Mouse (Mus musculus): ENCODE data around the gene Snapc4. TPM values are rescaled to one million over a fixed set of nuclear protein-coding genes. Genes with fewer than 3 reads are reported as not detected.

Snapc4 gene
- polyA plus RNA-seq, 1 experiment from 2014 or later, result 42.1 TPM

DNA sequence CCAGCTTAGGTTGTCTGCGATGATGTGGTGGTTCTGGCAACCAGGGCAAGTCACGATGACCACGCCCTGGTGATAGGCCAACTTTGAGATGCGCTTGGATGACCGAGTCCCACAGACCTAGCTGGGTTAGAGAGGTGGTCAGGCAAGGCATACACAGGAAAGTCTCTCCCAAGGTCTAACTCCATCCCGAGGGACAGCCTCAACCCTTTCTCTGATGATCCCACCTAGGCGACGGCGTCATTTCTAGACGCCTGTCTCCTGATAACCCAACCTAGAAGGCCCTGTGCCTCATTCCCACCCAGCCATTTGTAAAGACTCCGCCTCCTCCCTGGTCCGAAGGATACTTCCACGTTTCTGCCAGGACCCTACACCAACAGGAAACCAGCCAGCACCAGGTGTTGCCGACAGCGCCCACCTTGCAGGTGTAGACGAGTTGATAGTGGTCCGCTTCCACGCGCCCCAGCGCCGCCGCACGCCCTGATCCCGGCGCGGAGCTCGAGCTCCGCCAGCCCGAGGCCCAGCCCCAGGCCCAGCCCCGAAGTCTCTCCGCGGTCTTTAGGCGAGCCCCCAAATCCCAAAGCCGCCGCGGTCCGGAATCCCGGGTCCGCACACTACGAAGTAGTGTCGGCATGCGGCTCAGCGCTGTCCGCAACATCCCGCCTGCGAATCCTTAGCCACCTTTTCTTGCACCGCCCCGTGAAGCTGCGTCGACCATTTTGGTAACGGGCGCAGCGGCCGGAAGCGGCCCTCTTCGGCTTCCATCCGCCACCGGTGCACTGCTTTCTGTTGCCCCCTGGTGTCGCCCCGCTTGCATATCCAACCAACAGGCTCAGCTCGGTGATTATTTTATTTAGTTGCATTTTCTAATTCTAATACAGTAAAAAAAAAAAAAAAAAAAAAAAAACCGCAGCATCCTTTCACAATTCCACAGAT lies 28.8 kb downstream of the Snapc4 start, which contains the start of gene Dnlz:
TSS of gene Dnlz (minus strand) at position 753 of the 933 bp plus-strand sequence.
- 3% methylated on average over 62 of the region's 62 CpGs for WGBS
- DNase-seq (ENCODE audit: low spot score), result peak; percentile 94
- Histone ChIP-seq H3K27ac (peak within 1 kb of the TSS; percentile 93), H3K9me3 (replicated peaks) (no peaks in the 10 kb centered on the region), H3K36me3 (peaks cover 40% of the 10 kb centered on the region), H3K4me1 (peaks cover 33% of the 10 kb centered on the region), H3K4me3 (peak within 1 kb of the TSS; percentile 82), H3K27me3 (ENCODE audit: low read depth, poor library complexity, severe bottlenecking) (no peaks in the 10 kb centered on the region)

DNA sequence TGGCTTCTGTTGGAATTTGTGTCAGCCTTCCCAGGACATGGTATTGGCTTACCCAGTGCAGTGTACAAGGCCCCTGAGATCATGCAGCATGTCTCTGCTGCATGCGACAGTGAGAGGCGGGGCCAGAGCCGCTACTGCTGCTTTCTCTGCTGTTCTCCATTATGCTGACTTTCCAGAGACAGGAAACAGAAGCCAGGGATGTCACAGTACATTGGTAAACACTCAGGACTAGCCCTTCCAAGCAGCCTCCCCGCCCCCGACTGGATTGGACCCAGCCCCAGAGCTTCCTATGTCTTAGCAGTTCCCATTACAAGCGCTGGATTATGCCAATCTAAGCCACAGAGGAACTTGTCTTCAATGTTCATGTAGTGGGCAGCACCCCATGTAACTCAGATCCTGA lies 32.2 kb downstream of the Snapc4 start:
- H3K4me3 ChIP-seq, result no peak overlapping the region
- no peaks in the 10 kb centered on the region for H3K9me3 ChIP-seq (replicated peaks)
- peaks cover 31% of the 10 kb centered on the region for H3K4me1 ChIP-seq
- WGBS, result 68% methylated on average over 6 of the region's 6 CpGs
- H3K27me3 ChIP-seq (ENCODE audit: low read depth, poor library complexity, severe bottlenecking), result no peaks in the 10 kb centered on the region
- H3K27ac ChIP-seq, result no peak overlapping the region
- H3K36me3 ChIP-seq, result peaks cover 74% of the 10 kb centered on the region
- DNase-seq (ENCODE audit: low spot score), result no peak

DNA sequence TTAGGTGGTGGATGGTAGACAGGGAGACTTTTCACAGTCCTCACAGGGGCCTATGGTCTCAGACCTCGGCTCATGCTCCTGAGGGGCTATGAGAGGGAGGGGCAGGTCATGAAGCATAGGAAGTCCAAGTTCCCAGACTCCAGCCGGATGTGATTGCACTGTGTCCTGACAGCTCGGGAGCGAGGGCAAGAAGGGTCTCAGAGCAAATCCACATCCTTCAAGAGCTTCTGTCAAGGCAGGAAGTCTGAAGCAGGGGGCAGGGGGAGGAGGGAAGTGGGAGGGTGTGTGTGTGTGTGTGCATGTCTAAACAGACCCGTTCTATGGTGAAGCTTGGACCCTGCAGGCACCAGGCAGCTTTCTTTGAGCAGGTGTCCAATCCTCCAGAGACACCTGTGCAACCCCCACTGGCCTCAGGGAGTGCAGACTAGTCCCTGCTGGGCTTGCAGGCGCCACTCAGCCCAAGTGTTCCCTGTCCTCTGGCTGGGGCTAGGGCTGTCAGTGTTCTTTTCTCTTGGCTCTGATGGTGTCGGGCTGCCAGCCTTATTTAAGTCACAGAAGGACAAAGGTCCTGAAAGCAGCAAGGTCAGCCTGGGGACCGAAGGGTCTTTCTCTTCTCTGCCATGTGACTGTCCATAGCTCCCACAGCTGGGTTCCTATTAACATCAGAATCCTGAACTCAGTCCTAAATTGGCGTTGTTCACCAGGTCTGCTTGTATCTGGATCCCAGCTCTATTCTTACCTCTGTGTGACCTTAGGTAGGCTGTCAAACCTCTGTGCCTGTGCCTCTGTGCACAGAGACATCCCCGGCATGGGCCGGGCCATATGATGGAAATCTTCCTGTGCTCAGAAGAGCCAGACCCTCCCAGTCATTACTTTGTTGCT lies 37.6 kb downstream of the Snapc4 start:
- H3K27ac ChIP-seq, result no peak overlapping the region
- no peaks in the 10 kb centered on the region for H3K9me3 ChIP-seq (replicated peaks)
- H3K4me1 ChIP-seq, result peaks cover 3% of the 10 kb centered on the region; the same call in 1 of the 2 replicates
- H3K36me3 ChIP-seq, result peaks cover 96% of the 10 kb centered on the region
- H3K4me3 ChIP-seq, result no peak overlapping the region
- WGBS, result 79% methylated on average over 11 of the region's 11 CpGs
- H3K27me3 ChIP-seq (ENCODE audit: low read depth, poor library complexity, severe bottlenecking), result no peaks in the 10 kb centered on the region
- no peak for DNase-seq (ENCODE audit: low spot score)

DNA sequence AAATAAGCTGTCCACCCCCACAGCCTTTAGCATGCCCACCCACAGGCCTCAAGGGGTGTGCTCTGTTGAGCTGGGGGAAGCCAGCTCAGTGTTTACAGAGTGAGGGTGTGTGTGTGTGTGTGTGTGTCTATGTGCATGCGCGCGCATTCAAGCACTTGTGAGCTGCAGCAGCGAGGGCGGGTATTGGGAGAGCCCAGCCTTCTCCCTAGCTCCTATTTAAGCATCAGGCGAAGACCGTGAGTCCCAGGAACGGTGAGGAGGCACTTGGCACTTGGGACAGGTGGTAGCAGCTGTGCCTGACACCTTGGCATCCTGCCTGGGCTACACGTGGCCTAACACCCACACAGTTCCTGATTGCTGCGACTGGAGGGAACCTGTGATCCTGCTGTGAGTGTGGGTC lies 38.4 kb downstream of the Snapc4 start:
- no peaks in the 10 kb centered on the region; the same call in 1 of the 2 replicates for H3K4me1 ChIP-seq
- H3K27me3 ChIP-seq (ENCODE audit: low read depth, poor library complexity, severe bottlenecking), result no peaks in the 10 kb centered on the region
- H3K9me3 ChIP-seq (replicated peaks), result no peaks in the 10 kb centered on the region
- 93% methylated on average over 10 of the region's 10 CpGs for WGBS
- H3K4me3 ChIP-seq, result no peak overlapping the region
- no peak overlapping the region; the same call in 1 of the 2 replicates for H3K27ac ChIP-seq
- H3K36me3 ChIP-seq, result peaks cover 88% of the 10 kb centered on the region
- no peak for DNase-seq (ENCODE audit: low spot score)

DNA sequence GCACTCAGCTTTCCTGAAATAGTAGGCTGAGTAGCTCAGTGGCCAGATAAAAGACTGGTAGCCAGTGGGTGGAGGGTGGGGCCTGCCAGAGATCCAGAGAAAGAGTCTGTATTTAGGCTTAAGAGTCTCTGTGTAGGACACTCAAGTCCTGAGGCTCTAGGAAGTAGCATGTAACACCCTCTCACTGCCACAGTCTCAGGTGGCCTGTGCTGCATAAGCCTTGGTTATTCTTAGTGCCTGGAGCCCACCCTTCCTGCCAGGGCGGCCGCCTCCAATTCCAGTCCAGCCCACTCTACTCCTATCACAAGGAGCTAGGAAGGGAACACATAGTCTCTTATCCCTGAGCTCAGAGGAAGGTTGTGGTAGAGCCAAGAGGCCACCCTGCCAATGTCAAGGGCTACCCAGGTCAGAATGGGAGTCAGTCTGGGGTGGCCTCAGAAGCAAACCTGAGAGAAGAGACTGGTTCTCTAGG lies 38.9 kb downstream of the Snapc4 start:
- Histone ChIP-seq H3K27me3 (ENCODE audit: low read depth, poor library complexity, severe bottlenecking) (no peaks in the 10 kb centered on the region), H3K9me3 (replicated peaks) (no peaks in the 10 kb centered on the region), H3K4me3 (no peak overlapping the region), H3K4me1 (no peaks in the 10 kb centered on the region), H3K27ac (no peak overlapping the region), H3K36me3 (peaks cover 83% of the 10 kb centered on the region)
- 91% methylated on average over 2 of the region's 2 CpGs for WGBS
- DNase-seq (ENCODE audit: low spot score), result no peak

DNA sequence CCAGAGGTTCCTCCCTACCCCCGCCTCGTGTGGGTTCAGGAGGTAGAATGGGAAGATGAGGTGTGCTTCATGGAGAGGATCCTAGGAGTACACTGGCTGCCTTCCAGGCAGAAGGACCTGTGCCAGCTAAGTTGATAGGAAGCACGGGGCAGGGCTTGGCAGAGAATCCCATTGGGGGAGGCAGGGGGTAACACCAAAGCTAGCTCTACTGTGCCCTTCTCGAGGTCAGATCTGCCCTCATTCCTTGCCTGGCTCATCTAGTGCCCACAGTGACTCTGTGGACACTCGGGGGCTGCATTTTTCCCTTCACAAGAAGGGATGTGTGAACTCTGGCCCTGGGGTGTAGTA lies 41.3 kb downstream of the Snapc4 start:
- DNase-seq (ENCODE audit: low spot score), result no peak
- no peaks in the 10 kb centered on the region for H3K27me3 ChIP-seq (ENCODE audit: low read depth, poor library complexity, severe bottlenecking)
- H3K27ac ChIP-seq, result no peak overlapping the region
- H3K9me3 ChIP-seq (replicated peaks), result no peaks in the 10 kb centered on the region
- no peaks in the 10 kb centered on the region for H3K4me1 ChIP-seq
- 92% methylated on average over 5 of the region's 5 CpGs for WGBS
- H3K36me3 ChIP-seq, result peaks cover 59% of the 10 kb centered on the region
- no peak overlapping the region for H3K4me3 ChIP-seq

DNA sequence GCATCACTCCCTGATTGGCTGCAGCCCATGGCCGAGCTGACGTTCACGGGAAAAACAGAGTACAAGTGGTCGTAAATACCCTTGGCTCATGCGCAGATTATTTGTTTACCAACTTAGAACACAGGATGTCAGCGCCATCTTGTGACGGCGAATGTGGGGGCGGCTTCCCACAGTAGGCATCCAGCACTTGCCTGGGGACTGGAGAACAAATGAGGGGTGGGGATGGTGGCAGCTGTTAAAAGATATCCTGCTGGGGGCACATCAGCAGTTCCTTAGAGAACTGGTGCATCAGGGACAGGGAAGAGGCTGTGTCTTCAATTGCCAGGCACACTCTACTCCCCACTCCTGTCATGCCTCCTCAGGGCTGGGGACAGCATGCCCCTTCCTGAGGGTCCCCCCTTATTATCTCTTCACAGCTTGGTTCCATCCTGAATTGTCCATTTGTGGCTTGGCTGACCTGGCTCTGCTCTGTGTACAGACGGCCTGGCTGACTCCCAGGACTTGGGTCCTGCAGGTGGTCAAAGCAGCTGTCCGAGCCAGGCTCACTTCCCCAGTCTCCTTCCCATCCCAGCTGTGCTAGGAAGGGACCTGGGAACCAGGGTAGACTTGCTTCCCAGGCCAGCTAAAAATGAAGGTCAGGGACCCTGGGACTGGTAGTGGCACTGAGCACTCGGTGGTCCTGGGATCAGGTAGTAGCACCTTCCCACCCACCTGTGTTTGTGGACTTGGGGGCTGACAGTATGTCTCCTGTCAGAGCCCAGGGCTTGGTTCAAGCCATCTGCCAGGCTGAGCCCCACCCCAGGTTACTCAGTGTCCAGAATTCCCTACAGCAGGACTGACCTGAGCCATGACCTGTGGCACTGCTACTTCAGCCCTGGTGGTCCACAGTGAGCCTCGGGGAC lies 41.9 kb downstream of the Snapc4 start:
- DNase-seq (ENCODE audit: low spot score), result no peak

DNA sequence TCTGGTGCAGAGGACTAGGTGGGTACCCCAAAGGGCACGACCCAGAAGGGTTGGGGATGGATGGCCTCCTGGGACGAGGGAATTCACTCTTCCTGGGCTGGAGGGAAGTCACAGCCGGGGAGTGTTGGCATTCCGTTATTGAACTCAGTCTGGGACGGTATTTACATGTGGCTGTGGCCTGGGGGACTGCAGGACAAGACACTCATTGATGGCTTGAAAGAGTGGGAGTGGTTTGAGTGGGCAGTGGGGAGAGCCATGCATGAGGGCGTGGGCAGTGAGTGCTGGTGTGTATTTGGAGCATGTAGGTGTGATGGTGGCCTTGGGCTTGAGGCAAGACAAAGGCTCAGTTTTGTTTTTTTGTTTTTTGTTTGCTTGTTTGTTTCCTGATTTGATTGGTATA lies 49.8 kb downstream of the Snapc4 start:
- H3K4me3 ChIP-seq, result no peak overlapping the region

More for the DNA sequence above, 41.9 kb downstream of the Snapc4 start:
- Histone ChIP-seq H3K27me3 (ENCODE audit: low read depth, poor library complexity, severe bottlenecking) (no peaks in the 10 kb centered on the region), H3K4me1 (no peaks in the 10 kb centered on the region), H3K27ac (no peak overlapping the region), H3K4me3 (no peak overlapping the region), H3K9me3 (replicated peaks) (no peaks in the 10 kb centered on the region), H3K36me3 (peaks cover 53% of the 10 kb centered on the region)
- 87% methylated on average over 9 of the region's 13 CpGs for WGBS

DNA sequence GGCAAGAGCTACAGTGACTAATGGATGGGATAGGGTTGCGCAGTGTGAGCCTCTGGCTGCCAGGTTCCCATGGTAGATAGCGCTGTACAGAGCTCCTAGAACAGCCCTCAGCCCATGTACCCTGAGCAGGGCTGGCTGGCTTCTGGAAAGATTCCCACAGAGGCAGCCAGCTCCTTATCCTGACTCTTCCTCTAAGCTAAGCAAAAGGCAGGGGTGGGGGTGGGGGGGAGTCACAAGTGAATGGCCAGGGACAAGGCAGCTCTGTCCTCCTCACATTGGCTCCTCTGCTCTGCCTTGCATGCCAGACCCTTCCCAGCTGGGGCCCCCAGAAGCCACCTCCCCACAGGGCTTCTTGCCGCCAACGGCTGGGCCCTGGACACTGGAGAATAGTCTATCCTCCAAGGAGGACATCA lies 50.4 kb downstream of the Snapc4 start:
- no peaks in the 10 kb centered on the region for H3K27me3 ChIP-seq (ENCODE audit: low read depth, poor library complexity, severe bottlenecking)
- H3K36me3 ChIP-seq, result peaks cover 76% of the 10 kb centered on the region
- no peaks in the 10 kb centered on the region for H3K4me1 ChIP-seq
- H3K4me3 ChIP-seq, result no peak overlapping the region
- H3K27ac ChIP-seq, result no peak overlapping the region
- 94% methylated on average over 4 of the region's 4 CpGs for WGBS
- no peak for DNase-seq (ENCODE audit: low spot score)
- no peaks in the 10 kb centered on the region for H3K9me3 ChIP-seq (replicated peaks)

More for the DNA sequence above, 49.8 kb downstream of the Snapc4 start:
- 71% methylated on average over 6 of the region's 6 CpGs for WGBS
- H3K9me3 ChIP-seq (replicated peaks), result no peaks in the 10 kb centered on the region
- no peaks in the 10 kb centered on the region for H3K27me3 ChIP-seq (ENCODE audit: low read depth, poor library complexity, severe bottlenecking)
- no peak overlapping the region for H3K27ac ChIP-seq
- H3K4me1 ChIP-seq, result no peaks in the 10 kb centered on the region
- no peak for DNase-seq (ENCODE audit: low spot score)
- peaks cover 69% of the 10 kb centered on the region for H3K36me3 ChIP-seq

DNA sequence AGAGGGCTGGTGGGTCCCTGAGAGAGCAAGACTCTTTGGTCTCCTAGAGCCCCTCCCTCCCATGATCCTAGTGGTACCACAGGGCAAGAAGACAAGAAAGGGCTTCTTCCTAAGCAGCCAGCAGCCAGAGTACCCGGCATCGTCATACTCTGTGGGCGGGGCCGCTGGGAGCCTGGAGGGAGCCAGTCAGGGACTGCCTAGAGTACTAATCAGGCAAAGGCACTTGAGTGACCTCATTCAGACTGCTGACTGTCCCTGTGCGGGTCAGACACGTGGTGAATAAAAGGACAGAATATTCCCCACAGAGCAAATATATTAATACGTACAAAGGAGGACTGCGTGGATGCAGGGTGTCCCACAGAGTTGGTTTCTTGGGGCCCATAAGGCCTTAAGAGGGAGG lies 51.1 kb downstream of the Snapc4 start:
- Histone ChIP-seq H3K36me3 (peaks cover 82% of the 10 kb centered on the region), H3K4me3 (no peak overlapping the region), H3K9me3 (replicated peaks) (no peaks in the 10 kb centered on the region), H3K4me1 (no peaks in the 10 kb centered on the region), H3K27ac (no peak overlapping the region), H3K27me3 (ENCODE audit: low read depth, poor library complexity, severe bottlenecking) (no peaks in the 10 kb centered on the region)
- DNase-seq (ENCODE audit: low spot score), result no peak
- 78% methylated on average over 8 of the region's 8 CpGs for WGBS

DNA sequence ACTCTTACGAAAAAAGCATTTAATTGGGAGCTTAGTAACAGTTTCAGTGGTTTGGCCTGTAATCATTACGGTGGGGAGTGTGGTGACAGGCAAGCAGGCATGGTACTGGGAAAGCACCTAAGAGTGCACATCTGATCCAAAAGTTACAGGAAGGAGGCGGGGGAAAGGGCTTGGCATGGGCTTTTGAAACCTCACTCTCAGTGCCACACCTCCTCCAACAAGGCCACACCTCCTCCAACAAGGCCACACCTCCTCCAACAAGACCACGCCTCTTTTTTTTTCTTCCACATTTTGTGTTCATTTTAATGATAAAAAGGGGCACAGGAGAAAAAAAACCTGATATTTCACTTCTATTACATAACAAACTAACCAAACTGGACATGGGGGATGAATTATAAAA lies 52.6 kb downstream of the Snapc4 start:
- H3K9me3 ChIP-seq (replicated peaks), result no peaks in the 10 kb centered on the region
- peaks cover 96% of the 10 kb centered on the region for H3K36me3 ChIP-seq
- no peak overlapping the region for H3K27ac ChIP-seq
- H3K4me3 ChIP-seq, result no peak overlapping the region
- no peak for DNase-seq (ENCODE audit: low spot score)
- H3K27me3 ChIP-seq (ENCODE audit: low read depth, poor library complexity, severe bottlenecking), result no peaks in the 10 kb centered on the region
- WGBS, result 91% methylated on average over 4 of the region's 4 CpGs
- no peaks in the 10 kb centered on the region for H3K4me1 ChIP-seq
